Mouse (Mus musculus) heart, adult 2 months (tissue): ENCODE data around the gene Tgfbi.
A peak's percentile ranks its signal among the peaks of the same experiment; 100 is the strongest.

Source experiments
- EP300 ChIP-seq: fragments of 200-500 bp; IDR thresholded peaks from 2 replicates; pipeline ENCODE4 v1.6.1; 2011; ENCODE audit warnings: low read depth, low read length, control low read depth; ENCODE audit not compliant: insufficient read depth
- POLR2A ChIP-seq: fragments of 200-500 bp; IDR thresholded peaks from 2 replicates; pipeline ENCODE4 v1.6.1; 2011; ENCODE audit warnings: mild to moderate bottlenecking, low read depth, low read length, control low read depth; ENCODE audit not compliant: insufficient read depth

DNA sequence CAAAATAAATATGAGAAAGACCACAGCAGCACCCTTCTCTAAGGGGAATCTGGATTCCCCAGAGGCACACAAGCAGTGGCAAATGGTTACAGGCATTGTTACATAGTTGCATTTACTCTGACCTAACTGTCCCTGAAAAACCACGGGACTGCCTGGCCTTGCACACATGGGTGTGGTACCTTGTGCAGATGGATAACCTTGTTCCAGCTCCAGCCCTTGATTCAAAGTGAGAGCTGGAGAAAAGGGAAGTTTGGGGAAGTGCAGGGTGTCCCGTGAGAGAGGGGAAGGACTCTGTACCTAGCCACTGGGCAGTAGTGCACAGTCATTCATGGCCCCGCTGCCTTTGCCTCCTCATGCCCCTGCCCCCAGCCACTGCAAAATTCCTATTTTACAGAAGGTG, 2.4 kb downstream of the Tgfbi start:
- TF ChIP-seq EP300, result 0 out of 2 replicates have a peak, but pooled peaks have one; percentile 18
- TF ChIP-seq POLR2A, result no peak
